Mouse (Mus musculus): ENCODE results near the gene Alppl2.

GRCm38 (mm10) chr1:87131803-87132202 lies 42.1 kb upstream of the Alppl2 start:
- TF ChIP-seq CTCF (IDR thresholded peaks at IDR 0.05; ENCODE audit: extremely low read depth, insufficient read length, insufficient replicate concordance, low read depth, low read length) (no peak), POLR2A (IDR thresholded peaks at IDR 0.05; ENCODE audit: low read depth, low read length) (no peak)
